Mouse (Mus musculus) limb, embryonic 15.5 days (tissue): ENCODE results near the gene Coq8a. TPM values are rescaled to one million over a fixed set of nuclear protein-coding genes. Genes with fewer than 3 reads are reported as not detected.

Experiments
- ATAC-seq: fragments of 200-750 bp; cut with Nextera tagmentation; 2 replicates; pipeline ENCODE4 v1.8.0; 2017; ENCODE audit warnings: low read depth, moderate TSS enrichment; ENCODE audit not compliant: insufficient number of reproducible peaks, low FRiP score, low TSS enrichment
- H3K27ac ChIP-seq: fragments of 300-500 bp; sonication (generic); 2 replicates; pipeline ENCODE4 v1.5.1; 2015; ENCODE audit warnings: moderate library complexity, mild to moderate bottlenecking, inconsistent platforms
- H3K27me3 ChIP-seq: fragments of 300-500 bp; sonication (generic); 2 replicates; pipeline ENCODE4 v1.6.1; 2015; ENCODE audit warnings: inconsistent platforms
- H3K36me3 ChIP-seq: fragments of 300-500 bp; sonication (generic); 2 replicates; pipeline ENCODE4 v1.6.1; 2015; ENCODE audit warnings: inconsistent platforms
- H3K4me1 ChIP-seq: fragments of 300-500 bp; sonication (generic); 2 replicates; pipeline ENCODE4 v1.6.1; 2015; ENCODE audit warnings: inconsistent platforms
- H3K4me2 ChIP-seq: fragments of 300-500 bp; sonication (generic); 2 replicates; pipeline ENCODE4 v1.6.1; 2015; ENCODE audit warnings: mild to moderate bottlenecking, inconsistent platforms
- H3K4me3 ChIP-seq: fragments of 300-500 bp; sonication (generic); 2 replicates; pipeline ENCODE4 v1.5.1; 2015; ENCODE audit warnings: mild to moderate bottlenecking, inconsistent platforms
- H3K9ac ChIP-seq: fragments of 300-500 bp; sonication (generic); 2 replicates; pipeline ENCODE4 v1.6.1; 2015; ENCODE audit warnings: inconsistent platforms
- H3K9me3 ChIP-seq: fragments of 300-500 bp; sonication (generic); 2 replicates; pipeline ENCODE4 v1.6.1; 2016; ENCODE audit warnings: inconsistent platforms
- WGBS: fragments of 180-500 bp; shearing (Covaris S2); methylation state at CpG from one replicate; pipeline ENCODE4 v1.1.7; 2015; 5-methylcytosine and 5-hydroxymethylcytosine counted together
- polyA plus RNA-seq: library from polyadenylated mRNA; unstranded; fragments of >200 nt; fragmentation: Nextera tagmentation; extraction: Ambion mirVana; gene quantifications from 2 replicates; pipeline ENCODE4 v1.2.1, GENCODE M21; 2015

Coq8a gene
- polyA plus RNA-seq, 1 experiment from 2014 or later: 9.6 TPM

DNA sequence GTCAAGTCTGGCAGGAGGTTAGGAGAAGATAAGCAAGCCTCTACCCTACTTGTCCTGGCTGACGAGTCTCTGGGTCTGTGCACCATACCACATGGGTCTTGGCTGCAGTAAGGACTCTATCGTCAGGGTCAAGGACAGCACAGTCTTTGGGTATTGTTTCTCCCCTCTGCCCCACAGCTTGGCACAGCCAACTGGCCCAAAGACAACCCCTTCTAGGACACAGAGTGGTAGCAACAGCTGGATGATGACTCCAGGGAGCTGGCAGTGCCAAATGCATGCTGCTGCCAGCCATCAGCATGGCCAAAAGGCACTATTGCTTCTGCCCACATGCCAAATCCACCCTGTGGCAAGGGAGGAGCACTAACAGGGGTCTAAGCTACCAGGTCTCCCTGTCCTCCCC lies 27.5 kb downstream of the Coq8a start:
- H3K27ac ChIP-seq: no peak overlapping the region
- H3K9me3 ChIP-seq: no peaks in the 10 kb centered on the region
- no peak overlapping the region for H3K4me2 ChIP-seq
- H3K4me3 ChIP-seq: no peak overlapping the region
- 73% methylated on average over 2 of the region's 2 CpGs for WGBS
- no peaks in the 10 kb centered on the region for H3K4me1 ChIP-seq
- H3K27me3 ChIP-seq: no peaks in the 10 kb centered on the region
- no peak overlapping the region for H3K9ac ChIP-seq
- ATAC-seq: no peak
- H3K36me3 ChIP-seq: peaks cover 1% of the 10 kb centered on the region; the same call in 1 of the 2 replicates

DNA sequence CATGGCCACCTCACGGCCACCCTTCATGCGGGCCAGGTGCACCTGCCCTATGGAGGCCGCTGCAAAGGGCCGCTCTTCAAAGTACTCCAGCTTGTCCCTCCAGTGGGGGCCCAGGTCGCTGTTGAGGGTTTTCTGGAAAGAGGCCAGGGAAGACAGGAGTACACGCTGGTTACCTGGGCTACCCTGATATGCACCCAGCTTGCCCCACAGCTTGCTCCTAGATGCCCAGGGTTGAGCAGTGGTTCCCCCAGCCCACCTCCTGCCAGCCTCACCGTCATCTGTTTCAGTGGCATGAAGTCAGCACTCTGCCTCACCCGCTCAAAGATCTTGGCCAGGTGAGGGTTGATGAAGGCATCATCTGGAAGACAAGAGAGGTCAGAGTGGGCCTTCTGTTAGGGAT lies 29.3 kb downstream of the Coq8a start:
- Histone ChIP-seq H3K27ac (no peak overlapping the region), H3K4me1 (no peaks in the 10 kb centered on the region), H3K4me3 (no peak overlapping the region), H3K9ac (no peak overlapping the region), H3K4me2 (no peak overlapping the region), H3K27me3 (no peaks in the 10 kb centered on the region), H3K36me3 (peaks cover 14% of the 10 kb centered on the region; the same call in 1 of the 2 replicates), H3K9me3 (no peaks in the 10 kb centered on the region)
- no peak for ATAC-seq
- WGBS: 88% methylated on average over 8 of the region's 8 CpGs

DNA sequence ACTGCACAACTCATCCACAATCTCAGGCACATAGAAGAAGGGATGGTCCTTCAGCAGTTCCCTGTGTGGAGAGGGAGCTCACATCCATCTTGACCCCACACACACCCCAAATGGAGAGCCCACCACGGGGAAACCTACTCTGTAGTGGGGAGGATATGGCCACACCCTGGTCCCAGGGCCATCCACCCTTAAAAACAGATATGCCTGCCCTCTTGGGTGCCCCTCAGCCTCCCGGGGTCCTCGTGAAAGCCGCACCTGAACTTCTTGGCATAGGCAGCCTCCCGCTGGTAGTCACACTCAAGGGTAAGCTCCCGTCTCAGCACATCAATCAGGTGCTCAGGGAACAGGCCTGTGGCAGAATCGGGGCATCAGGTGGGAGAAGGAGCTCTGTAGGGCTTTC lies 30.2 kb downstream of the Coq8a start:
- no peak overlapping the region for H3K4me3 ChIP-seq
- no peak overlapping the region for H3K27ac ChIP-seq
- no peaks in the 10 kb centered on the region for H3K9me3 ChIP-seq
- H3K9ac ChIP-seq: no peak overlapping the region
- H3K36me3 ChIP-seq: peaks cover 14% of the 10 kb centered on the region; the same call in 1 of the 2 replicates
- ATAC-seq: no peak
- H3K4me2 ChIP-seq: no peak overlapping the region
- H3K4me1 ChIP-seq: no peaks in the 10 kb centered on the region
- 86% methylated on average over 7 of the region's 7 CpGs for WGBS
- no peaks in the 10 kb centered on the region for H3K27me3 ChIP-seq

DNA sequence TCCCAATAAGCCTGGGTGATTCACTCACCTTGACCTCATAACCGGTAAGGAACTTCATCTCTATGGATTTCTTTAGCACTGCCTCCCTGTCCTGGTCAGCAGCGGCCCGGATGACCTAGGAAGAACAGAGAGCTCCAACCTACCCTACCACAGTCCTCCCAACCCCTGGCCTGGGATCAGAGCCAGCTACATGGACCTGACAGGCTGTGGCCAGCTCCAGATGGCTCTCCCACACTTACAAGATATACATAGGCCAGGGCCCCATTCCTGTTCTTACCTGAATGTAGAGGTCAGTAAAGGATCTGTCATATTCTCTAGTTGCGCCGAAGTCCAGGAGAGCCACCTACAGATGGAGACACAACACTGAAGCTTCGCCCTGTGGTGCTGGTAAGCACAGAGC lies 31.1 kb downstream of the Coq8a start:
- H3K9ac ChIP-seq: no peak overlapping the region
- H3K4me2 ChIP-seq: no peak overlapping the region
- 95% methylated on average over 6 of the region's 6 CpGs for WGBS
- H3K4me3 ChIP-seq: no peak overlapping the region
- H3K36me3 ChIP-seq: peaks cover 15% of the 10 kb centered on the region
- no peak overlapping the region for H3K27ac ChIP-seq
- no peaks in the 10 kb centered on the region for H3K4me1 ChIP-seq
- H3K27me3 ChIP-seq: no peaks in the 10 kb centered on the region
- H3K9me3 ChIP-seq: no peaks in the 10 kb centered on the region
- ATAC-seq: no peak

DNA sequence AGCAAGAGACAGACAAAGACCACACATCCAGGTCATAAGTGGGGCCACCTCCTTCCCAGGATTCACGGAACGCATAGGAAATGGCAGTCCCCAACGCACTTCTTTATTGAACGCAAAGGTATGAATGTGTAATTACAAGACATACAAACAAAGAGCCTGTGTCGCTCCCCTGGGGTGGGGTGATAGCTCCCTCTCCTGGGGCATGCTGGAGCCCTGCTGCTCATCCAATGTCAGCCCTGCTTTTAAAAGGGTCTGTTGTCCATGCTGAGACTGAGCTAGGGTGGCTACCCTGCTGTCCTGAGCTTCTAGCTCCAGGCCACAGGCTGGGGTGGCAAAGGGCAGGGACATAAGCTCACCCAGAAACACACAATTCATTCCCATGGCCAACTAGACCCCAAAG lies 32.9 kb downstream of the Coq8a start:
- Histone ChIP-seq H3K27ac (no peak overlapping the region), H3K4me2 (no peak overlapping the region), H3K4me3 (no peak overlapping the region), H3K9me3 (no peaks in the 10 kb centered on the region), H3K27me3 (no peaks in the 10 kb centered on the region), H3K36me3 (peaks cover 31% of the 10 kb centered on the region), H3K4me1 (no peaks in the 10 kb centered on the region), H3K9ac (no peak overlapping the region)
- WGBS: 87% methylated on average over 5 of the region's 5 CpGs
- no peak for ATAC-seq

DNA sequence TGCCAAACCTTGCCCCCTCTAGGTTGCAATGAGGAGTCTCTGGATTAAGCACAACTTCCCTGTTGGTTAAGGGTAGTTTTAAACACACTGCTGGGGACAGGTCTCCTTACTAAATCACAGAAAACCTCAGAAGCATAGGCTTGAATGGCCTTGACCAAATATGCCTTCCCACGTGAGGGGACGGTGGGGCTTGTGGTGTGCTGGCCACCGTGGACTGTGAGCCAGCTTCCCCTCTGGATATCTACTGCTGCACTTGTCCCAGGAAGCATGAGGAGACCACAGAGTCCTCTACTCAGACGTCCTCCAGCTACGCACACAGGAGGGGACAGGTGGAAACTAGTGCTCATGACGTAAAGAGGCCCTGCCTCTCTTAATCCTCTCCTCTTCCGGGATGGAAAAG lies 36.4 kb downstream of the Coq8a start:
- H3K27ac ChIP-seq: no peak overlapping the region
- no peak overlapping the region for H3K4me3 ChIP-seq
- no peaks in the 10 kb centered on the region for H3K9me3 ChIP-seq
- 62% methylated on average over 7 of the region's 7 CpGs for WGBS
- peaks cover 50% of the 10 kb centered on the region for H3K36me3 ChIP-seq
- no peak overlapping the region for H3K9ac ChIP-seq
- H3K4me1 ChIP-seq: 0 out of 2 replicates have a peak, but pooled peaks cover 2% of the 10 kb centered on the region
- no peak overlapping the region for H3K4me2 ChIP-seq
- H3K27me3 ChIP-seq: no peaks in the 10 kb centered on the region
- ATAC-seq: no peak

DNA sequence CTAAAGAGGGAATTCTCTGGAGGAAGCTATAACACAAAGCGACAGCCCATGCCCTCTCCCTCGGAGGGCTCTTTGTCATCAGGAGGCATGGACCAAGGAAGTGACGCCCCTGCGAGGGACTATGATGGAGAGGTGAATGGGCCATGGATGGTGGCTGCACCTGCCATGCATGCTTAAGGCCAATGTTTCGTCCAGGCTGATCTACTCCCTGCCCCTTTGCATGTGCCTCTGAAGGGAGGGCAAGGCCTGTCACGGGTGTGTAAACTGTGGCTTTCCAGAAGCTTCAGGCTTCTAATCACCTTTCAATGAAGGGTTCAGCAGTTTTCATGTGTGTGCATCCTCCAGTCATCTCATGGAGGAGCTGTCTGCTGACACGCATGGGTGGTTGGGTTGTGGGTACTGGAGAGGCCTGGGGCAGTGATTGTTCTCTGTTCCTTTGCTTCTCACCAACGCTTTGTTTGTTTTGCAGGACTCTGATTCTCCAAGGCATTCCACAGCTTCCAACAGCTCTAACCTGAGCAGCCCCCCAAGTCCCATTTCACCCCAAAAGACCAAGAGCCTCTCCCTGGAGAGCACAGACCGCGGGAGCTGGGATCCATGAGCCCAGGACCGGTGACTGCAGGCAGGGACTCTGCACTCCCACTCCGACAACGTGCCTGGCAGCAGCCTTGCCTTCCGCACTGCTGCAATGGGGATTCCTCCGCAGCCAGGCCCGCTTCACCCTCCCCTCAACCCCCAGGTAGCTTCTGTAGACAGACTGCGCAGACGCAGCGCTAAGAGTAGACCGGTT lies 37.6 kb downstream of the Coq8a start:
- Histone ChIP-seq H3K4me2 (no peak overlapping the region), H3K27me3 (no peaks in the 10 kb centered on the region), H3K4me3 (no peak overlapping the region), H3K27ac (no peak overlapping the region), H3K9me3 (no peaks in the 10 kb centered on the region), H3K4me1 (0 out of 2 replicates have a peak, but pooled peaks cover 2% of the 10 kb centered on the region), H3K36me3 (peaks cover 47% of the 10 kb centered on the region), H3K9ac (no peak overlapping the region)
- WGBS: 96% methylated on average over 20 of the region's 20 CpGs
- no peak for ATAC-seq

DNA sequence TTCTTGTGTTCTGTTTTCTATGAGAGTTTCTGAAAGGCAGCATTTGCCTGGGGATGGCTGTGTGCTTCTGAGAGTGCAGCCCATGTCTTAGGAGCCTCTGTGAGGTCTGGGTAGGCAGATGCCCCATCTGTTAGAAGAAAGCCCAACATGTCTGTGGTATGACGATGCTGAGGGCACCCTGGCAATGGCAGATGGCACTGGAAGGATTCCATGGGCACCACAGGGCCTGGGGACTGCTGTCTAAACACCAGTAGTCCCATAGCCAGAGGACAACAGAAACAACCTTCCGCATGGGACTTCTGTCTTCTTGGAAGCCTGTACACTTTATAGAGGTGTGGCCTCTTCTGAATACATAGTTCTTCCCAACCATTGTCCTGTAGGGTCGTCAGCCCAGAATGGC lies 38.2 kb downstream of the Coq8a start:
- Histone ChIP-seq H3K36me3 (peaks cover 41% of the 10 kb centered on the region), H3K4me3 (no peak overlapping the region), H3K27ac (no peak overlapping the region), H3K4me1 (0 out of 2 replicates have a peak, but pooled peaks cover 2% of the 10 kb centered on the region), H3K9me3 (no peaks in the 10 kb centered on the region), H3K4me2 (no peak overlapping the region), H3K27me3 (no peaks in the 10 kb centered on the region), H3K9ac (no peak overlapping the region)
- 88% methylated on average over 3 of the region's 3 CpGs for WGBS
- ATAC-seq: no peak

DNA sequence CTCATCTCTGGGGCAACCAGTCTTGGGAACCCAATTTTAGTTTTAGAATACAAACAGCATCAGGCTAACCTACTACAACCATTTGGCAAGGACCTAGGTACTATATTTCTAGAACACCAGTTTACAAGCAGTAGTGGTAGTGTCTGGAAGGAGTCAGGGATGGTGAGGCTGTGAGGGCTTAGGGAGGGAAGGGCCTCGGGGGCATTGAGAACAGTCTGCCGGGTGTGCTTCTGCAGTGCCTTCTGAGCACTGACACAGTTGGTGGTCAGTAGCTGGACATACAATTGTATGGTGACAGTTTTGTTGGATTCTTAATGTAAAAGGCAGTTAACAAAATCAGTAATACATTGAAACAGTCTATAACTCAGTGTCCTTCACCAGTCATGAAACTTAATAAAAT lies 38.9 kb downstream of the Coq8a start:
- no peak overlapping the region for H3K9ac ChIP-seq
- no peak for ATAC-seq
- H3K36me3 ChIP-seq: peaks cover 37% of the 10 kb centered on the region
- no peaks in the 10 kb centered on the region for H3K9me3 ChIP-seq
- no peak overlapping the region for H3K4me3 ChIP-seq
- H3K27ac ChIP-seq: no peak overlapping the region
- H3K4me1 ChIP-seq: 0 out of 2 replicates have a peak, but pooled peaks cover 2% of the 10 kb centered on the region
- H3K4me2 ChIP-seq: no peak overlapping the region
- H3K27me3 ChIP-seq: no peaks in the 10 kb centered on the region
- WGBS: 68% methylated on average over 2 of the region's 2 CpGs

DNA sequence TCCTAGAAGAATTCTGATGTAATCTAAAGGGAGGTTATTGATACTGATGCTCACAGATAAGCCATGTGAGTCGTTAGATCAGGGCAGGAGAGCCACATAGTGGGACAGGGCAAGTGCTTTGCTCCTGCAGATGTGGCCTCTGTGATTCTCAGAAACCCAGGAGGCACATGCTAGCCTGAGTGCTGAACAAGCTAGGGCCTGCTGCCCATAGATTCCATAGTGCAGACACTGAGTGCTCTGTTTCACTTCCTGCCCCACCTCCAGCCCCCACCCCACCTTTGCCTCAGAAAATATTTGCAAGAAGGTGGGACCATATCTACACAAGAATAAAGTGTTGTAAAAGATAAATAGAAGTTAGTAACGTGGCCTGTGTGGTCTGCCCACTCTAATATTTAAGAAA lies 40.8 kb downstream of the Coq8a start:
- H3K9me3 ChIP-seq: no peaks in the 10 kb centered on the region
- H3K4me2 ChIP-seq: no peak overlapping the region
- H3K9ac ChIP-seq: no peak overlapping the region
- no peak for ATAC-seq
- H3K4me3 ChIP-seq: no peak overlapping the region
- H3K27me3 ChIP-seq: no peaks in the 10 kb centered on the region
- 0 out of 2 replicates have a peak, but pooled peaks cover 2% of the 10 kb centered on the region for H3K4me1 ChIP-seq
- no peak overlapping the region for H3K27ac ChIP-seq
- peaks cover 38% of the 10 kb centered on the region for H3K36me3 ChIP-seq
- WGBS: 64% methylated on average over 2 of the region's 2 CpGs

DNA sequence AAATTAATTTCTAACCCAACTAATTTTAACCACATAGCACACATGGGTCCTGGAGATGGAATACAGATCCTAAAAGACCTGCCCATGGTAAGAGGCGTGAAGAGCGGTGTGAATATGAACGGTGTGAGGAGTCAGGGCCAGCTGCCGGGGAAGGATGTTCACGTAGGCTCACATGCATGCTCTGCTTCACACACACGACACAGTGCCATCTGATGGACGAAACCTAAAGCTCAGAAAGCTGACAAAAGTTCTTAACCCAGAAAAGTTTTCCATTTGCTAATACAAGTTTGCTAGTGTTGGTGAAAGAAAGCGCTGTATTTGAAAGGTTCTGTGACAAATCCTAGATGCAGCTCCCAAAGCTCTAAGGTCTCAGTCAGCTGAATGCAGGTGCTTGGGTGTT lies 48.2 kb downstream of the Coq8a start:
- Histone ChIP-seq H3K9me3 (no peaks in the 10 kb centered on the region), H3K4me2 (no peak overlapping the region), H3K27ac (no peak overlapping the region), H3K9ac (no peak overlapping the region), H3K36me3 (peaks cover 43% of the 10 kb centered on the region), H3K27me3 (no peaks in the 10 kb centered on the region), H3K4me1 (no peaks in the 10 kb centered on the region), H3K4me3 (no peak overlapping the region)
- 77% methylated on average over 8 of the region's 8 CpGs for WGBS
- no peak for ATAC-seq

DNA sequence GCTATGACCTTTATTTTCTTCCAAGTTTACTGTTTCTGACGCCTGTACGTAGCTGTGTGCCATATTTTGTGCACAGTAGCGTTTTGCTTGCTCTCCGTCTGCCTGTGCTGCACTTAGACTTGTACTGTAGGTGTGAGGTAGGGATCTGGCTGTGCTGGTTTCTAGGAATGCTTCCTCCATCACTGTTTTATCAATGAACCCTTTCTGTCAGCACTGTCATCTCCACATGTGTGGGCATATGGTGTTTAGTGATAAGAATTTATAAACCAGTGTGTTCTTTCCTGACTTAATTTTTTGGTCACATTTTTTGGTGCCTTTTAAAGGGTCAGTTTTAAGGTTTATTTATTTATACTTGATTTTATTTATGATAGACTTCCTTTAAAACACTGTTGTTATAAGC lies 50.8 kb downstream of the Coq8a start:
- 77% methylated on average over 4 of the region's 4 CpGs for WGBS

More for the DNA sequence above, 50.8 kb downstream of the Coq8a start:
- no peak overlapping the region for H3K4me2 ChIP-seq
- H3K27ac ChIP-seq: no peak overlapping the region
- H3K27me3 ChIP-seq: no peaks in the 10 kb centered on the region
- no peak overlapping the region for H3K4me3 ChIP-seq
- H3K36me3 ChIP-seq: peaks cover 46% of the 10 kb centered on the region
- no peaks in the 10 kb centered on the region for H3K9me3 ChIP-seq
- no peak for ATAC-seq
- no peaks in the 10 kb centered on the region for H3K4me1 ChIP-seq
- no peak overlapping the region for H3K9ac ChIP-seq
